Mouse (Mus musculus) hindbrain, postnatal 0 days (tissue): ENCODE measurements around the gene Gm13088. TPM values are rescaled to one million over a fixed set of nuclear protein-coding genes. Genes with fewer than 3 reads are reported as not detected.
"Not testable (repeated sequence)": the region's sequence is repeated elsewhere in the genome, so short reads cannot be mapped to it uniquely, and the experiment has no call there.

ENCODE experiments used
- ATAC-seq: fragments of 200-750 bp; cut with Nextera tagmentation; 2 replicates; pipeline ENCODE4 v1.8.0; 2017; ENCODE audit warnings: mild to moderate bottlenecking, moderate TSS enrichment, moderate library complexity
- DNase-seq: peaks from one replicate; pipeline ENCODE4 v3.0.0-alpha.2; 2015; ENCODE audit warnings: low spot score
- H3K27ac ChIP-seq: fragments of 300-500 bp; sonication (generic); 2 replicates; pipeline ENCODE4 v1.5.1; 2014; ENCODE audit warnings: mild to moderate bottlenecking
- H3K27me3 ChIP-seq: fragments of 300-500 bp; sonication (generic); 2 replicates; pipeline ENCODE4 v1.6.1; 2014; ENCODE audit warnings: low read length, mixed read lengths; ENCODE audit not compliant: insufficient read depth
- H3K36me3 ChIP-seq: fragments of 300-500 bp; sonication (generic); 2 replicates; pipeline ENCODE4 v1.6.1; 2014; ENCODE audit warnings: low read length, mixed read lengths; ENCODE audit not compliant: insufficient read depth
- H3K4me1 ChIP-seq: fragments of 300-500 bp; sonication (generic); 2 replicates; pipeline ENCODE4 v1.6.1; 2014; ENCODE audit warnings: antibody characterized with exemption, low read length, mixed read lengths; ENCODE audit not compliant: insufficient read depth
- H3K4me2 ChIP-seq: fragments of 300-500 bp; sonication (generic); 2 replicates; pipeline ENCODE4 v1.6.1; 2014; ENCODE audit warnings: low read depth, mild to moderate bottlenecking, low read length, moderate library complexity, mixed read lengths
- H3K4me3 ChIP-seq: fragments of 300-500 bp; sonication (generic); 2 replicates; pipeline ENCODE4 v1.5.1; 2014; ENCODE audit warnings: low read length
- H3K9ac ChIP-seq: fragments of 300-500 bp; sonication (generic); replicated peaks from 2 replicates; pipeline ENCODE4 v1.6.1; 2014; ENCODE audit warnings: mild to moderate bottlenecking, low read length, moderate library complexity, mixed read lengths
- H3K9me3 ChIP-seq: fragments of 300-500 bp; sonication (generic); 2 replicates; pipeline ENCODE4 v1.6.1; 2016; ENCODE audit warnings: low read length, mixed read lengths
- CTCF ChIP-seq: IDR thresholded peaks from 2 replicates; pipeline ENCODE4 v1.5.1; 2016; ENCODE audit warnings: antibody characterized with exemption, control low read depth, low read depth
- WGBS: fragments of 180-500 bp; shearing (Covaris S2); extraction: QIAGEN DNeasy Blood & Tissue Kit; methylation state at CpG from one replicate; pipeline ENCODE4 v1.1.7; 2014; 5-methylcytosine and 5-hydroxymethylcytosine counted together
- polyA plus RNA-seq: library from polyadenylated mRNA; unstranded; fragments of >200 nt; fragmentation: Nextera tagmentation; extraction: Ambion mirVana; gene quantifications from 2 replicates; pipeline ENCODE4 v1.2.1, GENCODE M21; 2015
- total RNA-seq: library from RNA; depleted of rRNA; stranded (reverse); fragments of >200 nt; gene quantifications from 2 replicates; pipeline ENCODE4 v1.2.3, GENCODE M21; 2014; rRNA removed

Gm13088 gene
- not detected in 2 replicates for total RNA-seq
- not detected in 2 replicates for polyA plus RNA-seq

DNA sequence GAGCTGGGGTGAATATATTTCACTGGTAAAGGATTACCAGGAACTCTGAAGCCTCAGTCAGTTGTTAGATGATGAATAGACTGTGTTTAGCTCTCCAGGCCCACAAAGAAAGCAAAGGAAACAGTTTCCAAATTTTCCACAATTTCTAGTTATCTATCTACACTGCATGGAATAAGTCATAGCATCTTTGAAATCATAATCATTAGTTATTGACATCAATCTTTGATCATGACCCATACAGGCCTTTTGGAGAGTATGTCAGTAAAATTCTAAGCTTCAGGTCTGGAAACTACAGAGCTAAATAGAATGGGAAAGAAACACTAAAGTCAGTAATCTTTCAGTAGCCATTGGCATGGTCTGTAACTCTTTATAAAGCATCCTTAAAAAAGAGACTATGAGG, at the start of gene Gm13088:
Gene Gm13088 (minus strand): TSS at position 101 of the 400 bp plus-strand sequence.
- not testable (repeated sequence) for H3K9ac ChIP-seq, H3K4me3 ChIP-seq, H3K36me3 ChIP-seq, H3K27ac ChIP-seq, H3K4me2 ChIP-seq, ATAC-seq, H3K27me3 ChIP-seq, H3K9me3 ChIP-seq, H3K4me1 ChIP-seq, DNase-seq

DNA sequence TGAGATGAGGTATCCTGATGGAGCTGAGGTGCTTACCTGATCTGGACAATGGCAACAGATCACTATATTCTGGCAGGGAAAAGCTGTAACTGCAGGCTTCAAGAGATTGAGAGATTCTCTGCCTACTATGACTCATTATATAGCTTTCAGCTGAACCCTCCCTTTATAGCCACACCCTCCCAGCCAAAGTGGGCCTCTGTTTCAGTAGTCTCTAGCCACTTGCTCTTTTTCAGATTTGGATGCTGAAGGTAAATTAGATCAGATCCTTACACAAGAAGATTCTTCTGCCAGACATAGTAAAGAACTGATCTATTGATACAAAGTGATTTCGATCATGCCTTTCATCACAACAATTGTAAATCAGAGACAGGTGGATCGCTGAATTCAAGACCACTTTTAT, 45.6 kb upstream of the Gm13088 start, which contains the start of gene Gm13089:
Gene Gm13089 (minus strand): TSS at position 101 of the 400 bp plus-strand sequence.
- Histone ChIP-seq H3K4me3 (no peak within 1 kb of the TSS), H3K9ac (no peak within 1 kb of the TSS), H3K4me2 (no peak within 1 kb of the TSS), H3K36me3 (no peaks in the 10 kb centered on the region), H3K9me3 (peaks cover 27% of the 10 kb centered on the region), H3K27me3 (no peaks in the 10 kb centered on the region), H3K4me1 (no peaks in the 10 kb centered on the region), H3K27ac (no peak within 1 kb of the TSS)
- no peak for TF ChIP-seq CTCF
- DNase-seq: no peak
- WGBS: 82% methylated on average over 2 of the region's 2 CpGs
- no peak for ATAC-seq

DNA sequence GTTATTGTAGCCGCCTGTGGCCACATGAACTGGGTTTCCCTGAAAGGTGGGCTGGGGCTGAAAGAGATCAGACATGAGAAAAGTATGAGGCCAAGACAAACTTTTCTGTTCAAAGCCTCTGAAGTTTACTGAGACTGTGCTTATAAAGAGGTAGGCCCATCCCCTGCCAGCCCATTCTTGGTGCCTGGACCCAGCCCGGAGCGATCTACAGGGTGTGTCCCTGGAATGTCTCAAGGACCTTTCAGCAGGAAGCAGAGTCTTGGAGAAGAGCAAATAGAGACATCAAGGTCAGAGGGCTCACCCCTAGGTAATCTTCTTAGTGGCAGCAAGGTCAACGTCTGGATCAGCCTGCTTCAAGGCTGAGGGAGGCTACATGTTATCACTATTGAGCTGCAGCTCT, 38.9 kb downstream of the Gm13088 start:
- H3K4me3 ChIP-seq, H3K36me3 ChIP-seq, H3K4me1 ChIP-seq, ATAC-seq, H3K27ac ChIP-seq, H3K27me3 ChIP-seq, H3K9me3 ChIP-seq, DNase-seq, H3K9ac ChIP-seq, H3K4me2 ChIP-seq: not testable (repeated sequence)
- WGBS: 86% methylated on average over 4 of the region's 4 CpGs

DNA sequence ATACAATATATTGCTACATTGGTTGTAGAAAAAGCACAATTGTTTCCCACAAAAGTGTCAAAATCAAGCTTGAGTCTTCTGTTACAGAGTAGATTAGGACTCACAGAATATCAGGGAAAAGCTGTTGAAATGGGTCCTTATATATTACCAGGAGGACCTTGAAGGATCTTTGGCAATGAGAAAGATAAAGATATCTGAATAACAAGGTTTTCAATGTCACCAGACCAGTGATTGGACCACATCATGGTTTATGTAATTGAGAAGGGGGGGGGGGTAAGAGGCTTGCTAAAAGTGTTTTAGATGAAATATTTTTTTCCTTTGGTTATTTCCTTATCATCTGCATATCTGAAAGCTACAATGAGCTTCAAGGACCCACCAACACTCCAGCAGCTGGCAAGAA, 42.3 kb downstream of the Gm13088 start, which contains the start of gene Gm13083:
Gene Gm13083 (plus strand): TSS at position 301 of the 400 bp plus-strand sequence.
- H3K4me3 ChIP-seq, H3K9me3 ChIP-seq, H3K36me3 ChIP-seq, H3K4me1 ChIP-seq, ATAC-seq, H3K27ac ChIP-seq, H3K9ac ChIP-seq, DNase-seq, H3K4me2 ChIP-seq, H3K27me3 ChIP-seq: not testable (repeated sequence)

DNA sequence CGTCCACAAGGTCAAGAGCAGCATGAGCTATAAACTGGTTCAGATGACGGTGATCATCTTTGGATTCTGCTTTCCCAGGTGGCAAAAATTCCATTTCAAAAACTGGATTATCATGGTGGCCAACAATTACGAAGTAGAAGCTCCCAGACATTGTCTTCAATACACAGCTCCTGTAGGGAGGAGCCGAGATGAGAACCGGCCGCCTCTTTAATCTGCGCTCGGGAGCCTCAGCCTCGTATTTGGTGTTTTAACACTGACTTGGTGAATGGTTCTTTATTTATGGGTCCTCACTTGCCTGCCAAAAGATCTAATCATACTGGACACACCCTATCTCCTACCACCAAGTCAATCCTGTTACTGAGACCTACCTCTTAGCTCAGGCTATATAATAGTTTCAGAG, 45.1 kb downstream of the Gm13088 start:
- DNase-seq, H3K9me3 ChIP-seq, H3K4me3 ChIP-seq, H3K9ac ChIP-seq, H3K4me1 ChIP-seq, H3K27ac ChIP-seq, H3K4me2 ChIP-seq, ATAC-seq, H3K36me3 ChIP-seq, H3K27me3 ChIP-seq: not testable (repeated sequence)
- WGBS: 86% methylated on average over 9 of the region's 9 CpGs

Other genes with a start within 250 kb of the Gm13088 start
- 26.1 and 48.5 TPM in 2 replicates for gene Pramef8, start 244.8 kb downstream of the Gm13088 start, total RNA-seq
- gene Pramef8, start 244.8 kb downstream of the Gm13088 start, polyA plus RNA-seq: 16.0 and 18.3 TPM in 2 replicates
- not detected in 2 replicates for gene Oog4, start 206.9 kb downstream of the Gm13088 start, total RNA-seq
- not detected in 2 replicates for gene Oog4, start 206.9 kb downstream of the Gm13088 start, polyA plus RNA-seq
- gene Gm13043, start 145.9 kb downstream of the Gm13088 start, total RNA-seq: not detected in 2 replicates
- gene Gm13043, start 145.9 kb downstream of the Gm13088 start, polyA plus RNA-seq: not detected in 2 replicates
- gene Gm13040, start 121.3 kb downstream of the Gm13088 start, total RNA-seq: not detected in 2 replicates
- gene Gm13040, start 121.3 kb downstream of the Gm13088 start, polyA plus RNA-seq: not detected in 2 replicates
- not detected in 2 replicates for gene BC080695, start 105.5 kb downstream of the Gm13088 start, total RNA-seq
- gene BC080695, start 105.5 kb downstream of the Gm13088 start, polyA plus RNA-seq: not detected in 2 replicates
- not detected in 2 replicates for gene Gm13057, start 105.5 kb downstream of the Gm13088 start, total RNA-seq
- gene Gm13057, start 105.5 kb downstream of the Gm13088 start, polyA plus RNA-seq: not detected in 2 replicates
- gene Gm13083, start 42.2 kb downstream of the Gm13088 start, total RNA-seq: not detected in 2 replicates
- not detected in 2 replicates for gene Gm13083, start 42.2 kb downstream of the Gm13088 start, polyA plus RNA-seq
- gene Gm13089, start 45.5 kb upstream of the Gm13088 start, total RNA-seq: not detected in 2 replicates
- not detected in 2 replicates for gene Gm13089, start 45.5 kb upstream of the Gm13088 start, polyA plus RNA-seq
- gene Gm13078, start 62.2 kb upstream of the Gm13088 start, total RNA-seq: not detected in 2 replicates
- gene Gm13078, start 62.2 kb upstream of the Gm13088 start, polyA plus RNA-seq: not detected in 2 replicates
- gene Gm13023, start 132.1 kb upstream of the Gm13088 start, total RNA-seq: not detected in 2 replicates
- not detected in 2 replicates for gene Gm13023, start 132.1 kb upstream of the Gm13088 start, polyA plus RNA-seq
- not detected in 2 replicates for gene Gm13084, start 158.8 kb upstream of the Gm13088 start, total RNA-seq
- not detected in 2 replicates for gene Gm13084, start 158.8 kb upstream of the Gm13088 start, polyA plus RNA-seq
- not detected in 2 replicates for gene Gm13103, start 189.3 kb upstream of the Gm13088 start, total RNA-seq
- gene Gm13103, start 189.3 kb upstream of the Gm13088 start, polyA plus RNA-seq: not detected in 2 replicates
- gene Pramef6, start 243.1 kb upstream of the Gm13088 start, total RNA-seq: not detected in 2 replicates
- not detected in 2 replicates for gene Pramef6, start 243.1 kb upstream of the Gm13088 start, polyA plus RNA-seq